Mouse (Mus musculus) testis, adult 10 weeks (tissue): ENCODE results near the gene Defa30. TPM values are rescaled to one million over a fixed set of nuclear protein-coding genes. Genes with fewer than 3 reads are reported as not detected.

Source experiments
- polyA plus RNA-seq: library from polyadenylated mRNA; stranded (reverse); fragments of 350-450 nt; fragmentation: Illumina TruSeq; extraction: RNeasy Lipid Tissue Mini Kit (QIAGEN cat#74804); gene quantifications from one replicate; pipeline ENCODE4 v1.2.3, GENCODE M21; 2014; ENCODE audit warnings: low read depth, low replicate concordance

Defa30 gene
- polyA plus RNA-seq: not detected

GRCm38 (mm10) chr8:21134342-21134741 lies at the start of gene Defa30:
Gene Defa30 (plus strand): TSS chr8:21134642.

GRCm38 (mm10) chr8:21095950-21096349 lies 38.5 kb upstream of the Defa30 start, which contains the start of gene Gm14851:
Gene Gm14851 (minus strand): TSS chr8:21096050.

GRCm38 (mm10) chr8:21161977-21162376 lies 27.5 kb downstream of the Defa30 start, which contains the start of gene Defa22:
Gene Defa22 (plus strand): TSS chr8:21162277.

Other genes starting within 250 kb of the Defa30 start
- gene Defb33, start 242.0 kb upstream of the Defa30 start, polyA plus RNA-seq: 37.0 TPM
- not detected for gene Gm15056, start 232.0 kb upstream of the Defa30 start, polyA plus RNA-seq
- not detected for gene Gm6040, start 212.6 kb upstream of the Defa30 start, polyA plus RNA-seq
- gene AY761185, start 189.9 kb upstream of the Defa30 start, polyA plus RNA-seq: not detected
- gene Defa21, start 109.1 kb upstream of the Defa30 start, polyA plus RNA-seq: not detected
- not detected for gene Defa23, start 79.6 kb upstream of the Defa30 start, polyA plus RNA-seq
- gene Defa35, start 69.6 kb upstream of the Defa30 start, polyA plus RNA-seq: not detected
- gene Defa25, start 50.2 kb upstream of the Defa30 start, polyA plus RNA-seq: not detected
- not detected for gene Gm14851, start 38.6 kb upstream of the Defa30 start, polyA plus RNA-seq
- not detected for gene Defa22, start 27.6 kb downstream of the Defa30 start, polyA plus RNA-seq
- not detected for gene Defa31, start 57.0 kb downstream of the Defa30 start, polyA plus RNA-seq
- gene Gm15293, start 66.9 kb downstream of the Defa30 start, polyA plus RNA-seq: not detected
- gene Gm15292, start 115.1 kb downstream of the Defa30 start, polyA plus RNA-seq: not detected
- not detected for gene Defa27, start 180.9 kb downstream of the Defa30 start, polyA plus RNA-seq
- gene Defa29, start 192.4 kb downstream of the Defa30 start, polyA plus RNA-seq: not detected
- not detected for gene Defa2, start 243.9 kb downstream of the Defa30 start, polyA plus RNA-seq